Mouse (Mus musculus): ENCODE measurements around the gene Grin2b. TPM values are rescaled to one million over a fixed set of nuclear protein-coding genes. Genes with fewer than 3 reads are reported as not detected.

Gene Grin2b
- polyA plus RNA-seq, 1 experiment from 2014 or later = 0.04 TPM

DNA sequence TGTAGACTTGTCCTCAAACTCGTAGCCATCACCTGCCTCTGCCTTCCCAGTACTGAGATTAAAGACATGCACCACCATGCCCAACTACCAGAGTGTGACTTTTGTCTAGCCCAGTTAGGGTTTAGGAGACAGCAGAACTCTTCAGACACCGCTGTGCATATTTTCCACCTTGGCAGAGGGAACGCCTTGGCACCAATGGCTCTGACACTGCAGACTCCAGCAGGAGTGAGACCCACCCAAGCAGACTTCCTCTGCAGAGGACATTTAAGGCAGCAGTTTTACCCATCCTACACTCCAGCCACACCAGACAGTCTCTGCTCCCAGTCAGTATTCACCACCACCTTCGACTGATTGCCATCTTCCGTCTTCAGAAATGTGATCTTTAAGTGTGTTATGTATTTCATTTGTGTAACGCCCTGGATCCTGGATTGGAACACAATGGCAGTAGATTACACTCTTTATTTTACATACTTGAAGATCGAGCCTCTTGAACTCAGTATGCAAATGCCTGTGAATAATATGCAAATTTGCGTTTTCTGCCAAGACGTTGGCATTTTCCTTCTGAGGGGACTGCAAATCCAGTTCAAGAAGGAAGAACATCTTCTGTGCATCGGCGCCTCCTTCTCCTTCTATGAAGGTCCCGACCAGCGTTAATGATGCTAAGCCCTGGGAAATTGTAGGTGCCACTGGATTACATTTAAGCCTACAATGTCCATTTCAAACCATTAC is 100.8 kb downstream of the Grin2b start:
- no peak overlapping the region for H3K4me2 ChIP-seq
- no peak for DNase-seq (ENCODE audit: low spot score)
- no peaks in the 10 kb centered on the region for H3K27me3 ChIP-seq (replicated peaks; ENCODE audit: control insufficient read depth, insufficient read depth, low read length)
- WGBS = 82% methylated on average over 13 of the region's 13 CpGs
- H3K36me3 ChIP-seq (ENCODE audit: control insufficient read depth, insufficient read depth, low read length) = no peaks in the 10 kb centered on the region
- H3K27ac ChIP-seq (ENCODE audit: low read depth, low read length) = no peak overlapping the region
- H3K9ac ChIP-seq (ENCODE audit: low read depth, low read length) = no peak overlapping the region
- ATAC-seq (replicated peaks; ENCODE audit: low FRiP score) = no peak
- no peak overlapping the region for H3K4me3 ChIP-seq (ENCODE audit: low read depth, low read length)
- H3K4me1 ChIP-seq (replicated peaks; ENCODE audit: control insufficient read depth, insufficient read depth, low read length) = no peaks in the 10 kb centered on the region
- H3K9me3 ChIP-seq (ENCODE audit: control insufficient read depth, low read length) = no peaks in the 10 kb centered on the region

GRCm38 (mm10) chr6:136070101-136070500 is 103.2 kb downstream of the Grin2b start:
- no peak overlapping the region for H3K4me2 ChIP-seq
- H3K36me3 ChIP-seq (ENCODE audit: control insufficient read depth, insufficient read depth, low read length) = no peaks in the 10 kb centered on the region
- no peak for DNase-seq (ENCODE audit: low spot score)
- no peaks in the 10 kb centered on the region for H3K9me3 ChIP-seq (ENCODE audit: control insufficient read depth, low read length)
- WGBS = 76% methylated on average over 7 of the region's 7 CpGs
- ATAC-seq (replicated peaks; ENCODE audit: low FRiP score) = no peak
- no peaks in the 10 kb centered on the region for H3K27me3 ChIP-seq (replicated peaks; ENCODE audit: control insufficient read depth, insufficient read depth, low read length)
- no peak overlapping the region for H3K27ac ChIP-seq (ENCODE audit: low read depth, low read length)
- H3K9ac ChIP-seq (ENCODE audit: low read depth, low read length) = no peak overlapping the region
- no peak overlapping the region for H3K4me3 ChIP-seq (ENCODE audit: low read depth, low read length)
- no peaks in the 10 kb centered on the region for H3K4me1 ChIP-seq (replicated peaks; ENCODE audit: control insufficient read depth, insufficient read depth, low read length)

DNA sequence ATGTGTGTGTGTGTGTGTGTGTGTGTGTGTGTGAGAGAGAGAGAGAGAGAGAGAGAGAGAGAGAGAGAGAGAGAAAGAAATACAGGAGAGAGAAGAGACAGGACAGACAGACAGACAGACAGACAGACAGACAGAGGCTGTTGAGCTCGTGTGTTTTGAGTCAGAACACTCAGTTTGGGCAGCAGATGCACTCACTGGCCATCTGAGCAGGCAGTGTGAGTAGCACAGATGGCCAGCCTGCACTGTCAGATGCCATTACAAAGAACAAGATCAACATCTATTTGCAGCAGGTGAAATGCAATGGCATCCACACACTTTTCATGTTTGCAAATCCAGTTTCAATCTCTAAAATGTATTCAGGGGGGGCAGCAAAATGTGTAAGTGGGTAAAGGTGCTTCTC is 120.0 kb downstream of the Grin2b start:
- no peak for DNase-seq (ENCODE audit: low spot score)
- WGBS = 52% methylated on average over 1 of the region's 1 CpGs
- no peak for ATAC-seq (replicated peaks; ENCODE audit: low FRiP score)
- Histone ChIP-seq H3K27me3 (replicated peaks; ENCODE audit: control insufficient read depth, insufficient read depth, low read length) (no peaks in the 10 kb centered on the region), H3K4me2 (no peak overlapping the region), H3K4me1 (replicated peaks; ENCODE audit: control insufficient read depth, insufficient read depth, low read length) (no peaks in the 10 kb centered on the region), H3K9ac (ENCODE audit: low read depth, low read length) (no peak overlapping the region), H3K4me3 (ENCODE audit: low read depth, low read length) (no peak overlapping the region), H3K9me3 (ENCODE audit: control insufficient read depth, low read length) (no peaks in the 10 kb centered on the region), H3K27ac (ENCODE audit: low read depth, low read length) (no peak overlapping the region), H3K36me3 (ENCODE audit: control insufficient read depth, insufficient read depth, low read length) (no peaks in the 10 kb centered on the region)

GRCm38 (mm10) chr6:136050346-136050745 is 123.0 kb downstream of the Grin2b start:
- Histone ChIP-seq H3K9me3 (ENCODE audit: control insufficient read depth, low read length) (no peaks in the 10 kb centered on the region), H3K27me3 (replicated peaks; ENCODE audit: control insufficient read depth, insufficient read depth, low read length) (no peaks in the 10 kb centered on the region), H3K4me2 (no peak overlapping the region), H3K4me1 (replicated peaks; ENCODE audit: control insufficient read depth, insufficient read depth, low read length) (no peaks in the 10 kb centered on the region), H3K9ac (ENCODE audit: low read depth, low read length) (no peak overlapping the region), H3K36me3 (ENCODE audit: control insufficient read depth, insufficient read depth, low read length) (no peaks in the 10 kb centered on the region), H3K27ac (ENCODE audit: low read depth, low read length) (no peak overlapping the region), H3K4me3 (ENCODE audit: low read depth, low read length) (no peak overlapping the region)
- ATAC-seq (replicated peaks; ENCODE audit: low FRiP score) = no peak
- 70% methylated on average over 4 of the region's 4 CpGs for WGBS
- no peak for DNase-seq (ENCODE audit: low spot score)

GRCm38 (mm10) chr6:136048084-136048483 is 125.2 kb downstream of the Grin2b start:
- H3K4me3 ChIP-seq (ENCODE audit: low read depth, low read length) = no peak overlapping the region
- DNase-seq (ENCODE audit: low spot score) (no peak), ATAC-seq (replicated peaks; ENCODE audit: low FRiP score) (no peak)
- H3K9ac ChIP-seq (ENCODE audit: low read depth, low read length) = no peak overlapping the region
- no peak overlapping the region for H3K4me2 ChIP-seq
- no peaks in the 10 kb centered on the region for H3K27me3 ChIP-seq (replicated peaks; ENCODE audit: control insufficient read depth, insufficient read depth, low read length)
- no peaks in the 10 kb centered on the region for H3K9me3 ChIP-seq (ENCODE audit: control insufficient read depth, low read length)
- H3K4me1 ChIP-seq (replicated peaks; ENCODE audit: control insufficient read depth, insufficient read depth, low read length) = no peaks in the 10 kb centered on the region
- no peaks in the 10 kb centered on the region for H3K36me3 ChIP-seq (ENCODE audit: control insufficient read depth, insufficient read depth, low read length)
- WGBS = 68% methylated on average over 2 of the region's 2 CpGs
- no peak overlapping the region for H3K27ac ChIP-seq (ENCODE audit: low read depth, low read length)

- no peak overlapping the region for H3K4me2 ChIP-seq
- ATAC-seq (replicated peaks; ENCODE audit: low FRiP score) (no peak), DNase-seq (ENCODE audit: low spot score) (no peak)
- H3K9me3 ChIP-seq (ENCODE audit: control insufficient read depth, low read length) = no peaks in the 10 kb centered on the region
- H3K36me3 ChIP-seq (ENCODE audit: control insufficient read depth, insufficient read depth, low read length) = no peaks in the 10 kb centered on the region
- no peaks in the 10 kb centered on the region for H3K27me3 ChIP-seq (replicated peaks; ENCODE audit: control insufficient read depth, insufficient read depth, low read length)
- H3K9ac ChIP-seq (ENCODE audit: low read depth, low read length) = no peak overlapping the region
- H3K4me3 ChIP-seq (ENCODE audit: low read depth, low read length) = no peak overlapping the region
- no peak overlapping the region for H3K27ac ChIP-seq (ENCODE audit: low read depth, low read length)
- 79% methylated on average over 7 of the region's 7 CpGs for WGBS
- H3K4me1 ChIP-seq (replicated peaks; ENCODE audit: control insufficient read depth, insufficient read depth, low read length) = no peaks in the 10 kb centered on the region
These were observed 127.2 kb downstream of the Grin2b start for GRCm38 (mm10) chr6:136046091-136046490.

DNA sequence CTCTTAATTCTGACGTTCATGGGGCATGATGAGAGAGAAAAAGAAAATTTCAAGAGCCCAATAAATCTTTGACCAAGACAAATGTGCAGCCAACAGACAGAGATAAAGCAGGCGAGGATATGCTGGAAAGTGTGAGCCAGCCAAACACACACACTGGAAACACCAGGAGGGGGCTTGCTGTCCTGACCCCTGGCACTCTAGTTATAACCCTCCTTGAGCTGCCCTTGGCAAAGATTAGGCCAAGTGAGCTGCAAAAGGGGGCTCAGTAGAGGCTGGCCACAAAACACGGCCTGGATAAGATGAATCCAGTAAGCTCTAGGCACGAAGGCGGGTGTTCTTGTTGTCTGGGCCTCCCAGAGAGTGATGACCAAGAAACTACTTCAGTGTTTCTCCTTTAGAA is 128.8 kb downstream of the Grin2b start:
- Histone ChIP-seq H3K9ac (ENCODE audit: low read depth, low read length) (no peak overlapping the region), H3K27me3 (replicated peaks; ENCODE audit: control insufficient read depth, insufficient read depth, low read length) (no peaks in the 10 kb centered on the region), H3K4me2 (no peak overlapping the region), H3K9me3 (ENCODE audit: control insufficient read depth, low read length) (no peaks in the 10 kb centered on the region), H3K4me3 (ENCODE audit: low read depth, low read length) (no peak overlapping the region), H3K27ac (ENCODE audit: low read depth, low read length) (no peak overlapping the region), H3K4me1 (replicated peaks; ENCODE audit: control insufficient read depth, insufficient read depth, low read length) (no peaks in the 10 kb centered on the region), H3K36me3 (ENCODE audit: control insufficient read depth, insufficient read depth, low read length) (no peaks in the 10 kb centered on the region)
- DNase-seq (ENCODE audit: low spot score) (no peak), ATAC-seq (replicated peaks; ENCODE audit: low FRiP score) (no peak)
- 75% methylated on average over 5 of the region's 5 CpGs for WGBS

DNA sequence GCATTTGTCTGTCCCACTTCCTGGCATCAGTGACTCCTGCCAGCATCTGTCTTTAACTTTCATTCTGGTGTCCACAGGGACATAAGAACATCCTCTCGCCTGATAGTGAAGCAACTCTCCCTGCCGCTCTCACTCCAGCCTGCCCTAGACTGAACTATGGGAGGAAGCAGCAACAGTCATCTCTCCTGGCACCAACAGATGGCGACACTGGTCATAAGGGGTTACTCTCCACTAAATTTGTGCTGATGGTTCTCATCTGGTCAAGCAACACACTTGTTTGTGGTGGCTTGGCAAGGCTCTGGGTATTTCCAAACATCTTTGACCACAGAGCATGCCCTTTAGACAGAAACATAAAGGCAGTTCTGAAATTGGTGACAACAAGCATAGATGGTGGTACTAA is 130.9 kb downstream of the Grin2b start:
- Histone ChIP-seq H3K4me1 (replicated peaks; ENCODE audit: control insufficient read depth, insufficient read depth, low read length) (no peaks in the 10 kb centered on the region), H3K4me2 (no peak overlapping the region), H3K36me3 (ENCODE audit: control insufficient read depth, insufficient read depth, low read length) (no peaks in the 10 kb centered on the region), H3K9ac (ENCODE audit: low read depth, low read length) (no peak overlapping the region), H3K27me3 (replicated peaks; ENCODE audit: control insufficient read depth, insufficient read depth, low read length) (no peaks in the 10 kb centered on the region), H3K4me3 (ENCODE audit: low read depth, low read length) (no peak overlapping the region), H3K9me3 (ENCODE audit: control insufficient read depth, low read length) (no peaks in the 10 kb centered on the region), H3K27ac (ENCODE audit: low read depth, low read length) (no peak overlapping the region)
- DNase-seq (ENCODE audit: low spot score) (no peak), ATAC-seq (replicated peaks; ENCODE audit: low FRiP score) (no peak)
- WGBS = 72% methylated on average over 3 of the region's 3 CpGs

DNA sequence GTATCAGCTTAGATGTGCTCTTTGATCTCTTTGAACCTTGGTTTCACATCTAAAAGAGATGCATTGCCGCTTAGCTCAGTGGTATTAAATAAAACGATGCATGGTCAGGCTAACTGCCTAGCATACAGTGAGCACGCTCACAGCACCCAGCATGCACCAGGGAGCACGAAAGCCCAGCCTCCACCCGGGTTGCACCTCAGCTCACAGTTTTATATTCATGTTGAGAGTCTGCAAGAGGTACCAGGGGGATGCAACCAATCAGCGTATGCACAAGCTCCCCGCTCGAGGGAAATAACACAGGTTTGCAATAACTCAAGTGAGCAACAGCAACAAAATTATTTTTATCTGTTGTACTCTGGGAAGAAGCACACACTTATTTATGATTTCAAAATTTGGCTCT is 131.5 kb downstream of the Grin2b start:
- DNase-seq (ENCODE audit: low spot score) = no peak
- H3K4me3 ChIP-seq (ENCODE audit: low read depth, low read length) = no peak overlapping the region
- no peak overlapping the region for H3K9ac ChIP-seq (ENCODE audit: low read depth, low read length)
- no peaks in the 10 kb centered on the region for H3K4me1 ChIP-seq (replicated peaks; ENCODE audit: control insufficient read depth, insufficient read depth, low read length)
- H3K9me3 ChIP-seq (ENCODE audit: control insufficient read depth, low read length) = no peaks in the 10 kb centered on the region
- no peak overlapping the region for H3K27ac ChIP-seq (ENCODE audit: low read depth, low read length)
- H3K27me3 ChIP-seq (replicated peaks; ENCODE audit: control insufficient read depth, insufficient read depth, low read length) = no peaks in the 10 kb centered on the region
- H3K4me2 ChIP-seq = no peak overlapping the region
- H3K36me3 ChIP-seq (ENCODE audit: control insufficient read depth, insufficient read depth, low read length) = no peaks in the 10 kb centered on the region
- ATAC-seq (replicated peaks; ENCODE audit: low FRiP score) = no peak
- 83% methylated on average over 8 of the region's 8 CpGs for WGBS
